Mouse (Mus musculus) forebrain, postnatal 0 days (tissue): ENCODE results near the gene Spata45. TPM values are rescaled to one million over a fixed set of nuclear protein-coding genes. Genes with fewer than 3 reads are reported as not detected.

Experiments used
- ATAC-seq: fragments of 200-750 bp; cut with Nextera tagmentation; 2 replicates; pipeline ENCODE4 v1.8.0; 2017; ENCODE audit warnings: mild to moderate bottlenecking, moderate library complexity
- DNase-seq: peaks from one replicate; pipeline ENCODE4 v3.0.0-alpha.2; 2015
- H3K27ac ChIP-seq: fragments of 300-500 bp; sonication (generic); 2 replicates; pipeline ENCODE4 v1.5.1; 2014; ENCODE audit warnings: low read depth, mild to moderate bottlenecking, antibody characterized with exemption, low read length, moderate library complexity, mixed read lengths
- H3K27me3 ChIP-seq: fragments of 300-500 bp; sonication (generic); 2 replicates; pipeline ENCODE4 v1.6.1; 2014; ENCODE audit warnings: mild to moderate bottlenecking, low read length, mixed read lengths; ENCODE audit not compliant: insufficient read depth
- H3K36me3 ChIP-seq: fragments of 300-500 bp; sonication (generic); 2 replicates; pipeline ENCODE4 v1.6.1; 2014; ENCODE audit warnings: mild to moderate bottlenecking, moderate library complexity; ENCODE audit not compliant: insufficient read depth
- H3K4me1 ChIP-seq: fragments of 300-500 bp; sonication (generic); 2 replicates; pipeline ENCODE4 v1.6.1; 2014; ENCODE audit warnings: antibody characterized with exemption; ENCODE audit not compliant: insufficient read depth
- H3K4me2 ChIP-seq: fragments of 300-500 bp; sonication (generic); 2 replicates; pipeline ENCODE4 v1.6.1; 2014; ENCODE audit warnings: low read depth, mild to moderate bottlenecking, moderate library complexity
- H3K4me3 ChIP-seq: fragments of 300-500 bp; sonication (generic); 2 replicates; pipeline ENCODE4 v1.5.1; 2014; ENCODE audit warnings: low read depth, low read length, mixed read lengths
- H3K9ac ChIP-seq: fragments of 300-500 bp; sonication (generic); 2 replicates; pipeline ENCODE4 v1.6.1; 2014; ENCODE audit warnings: mild to moderate bottlenecking
- H3K9me3 ChIP-seq: fragments of 300-500 bp; sonication (generic); 2 replicates; pipeline ENCODE4 v1.6.1; 2016; ENCODE audit warnings: low read length
- CTCF ChIP-seq: sonication (generic); IDR thresholded peaks from 2 replicates; pipeline ENCODE4 v1.5.1; 2016; ENCODE audit warnings: antibody characterized with exemption, control low read depth, low read depth
- WGBS: fragments of 180-500 bp; shearing (Covaris S2); extraction: QIAGEN DNeasy Blood & Tissue Kit; methylation state at CpG from one replicate; pipeline ENCODE4 v1.1.7; 2014; 5-methylcytosine and 5-hydroxymethylcytosine counted together
- polyA plus RNA-seq: library from polyadenylated mRNA; unstranded; fragments of >200 nt; fragmentation: Nextera tagmentation; extraction: Ambion mirVana; gene quantifications from 2 replicates; pipeline ENCODE4 v1.2.1, GENCODE M21; 2015
- total RNA-seq: library from RNA; depleted of rRNA; stranded (reverse); fragments of >200 nt; gene quantifications from 2 replicates; pipeline ENCODE4 v1.2.3, GENCODE M21; 2014

Gene Spata45
- total and polyA plus RNA-seq, 2 experiments from 2014 or later: not detected

GRCm38 (mm10) chr1:191041352-191041751 is 4.9 kb downstream of the Spata45 start:
- Histone ChIP-seq H3K4me1 (no peaks in the 10 kb centered on the region), H3K27me3 (no peaks in the 10 kb centered on the region), H3K36me3 (no peaks in the 10 kb centered on the region), H3K4me2 (no peak overlapping the region), H3K27ac (no peak overlapping the region), H3K4me3 (no peak overlapping the region), H3K9me3 (no peaks in the 10 kb centered on the region), H3K9ac (no peak overlapping the region)
- no peak for ATAC-seq
- no peak for DNase-seq
- TF ChIP-seq CTCF: no peak

GRCm38 (mm10) chr1:191042106-191042505 is 5.7 kb downstream of the Spata45 start:
- 83% methylated on average over 5 of the region's 5 CpGs for WGBS

GRCm38 (mm10) chr1:191042688-191043087 is 6.2 kb downstream of the Spata45 start:
- Histone ChIP-seq H3K36me3 (no peaks in the 10 kb centered on the region), H3K9ac (no peak overlapping the region), H3K27me3 (no peaks in the 10 kb centered on the region), H3K9me3 (no peaks in the 10 kb centered on the region), H3K4me2 (no peak overlapping the region), H3K27ac (no peak overlapping the region), H3K4me3 (no peak overlapping the region), H3K4me1 (no peaks in the 10 kb centered on the region)
- ATAC-seq (no peak), DNase-seq (no peak)
- 92% methylated on average over 3 of the region's 3 CpGs for WGBS
- TF ChIP-seq CTCF: no peak

More at GRCm38 (mm10) chr1:191042106-191042505, 5.7 kb downstream of the Spata45 start:
- Histone ChIP-seq H3K9me3 (no peaks in the 10 kb centered on the region), H3K9ac (no peak overlapping the region), H3K36me3 (no peaks in the 10 kb centered on the region), H3K4me1 (no peaks in the 10 kb centered on the region), H3K27me3 (no peaks in the 10 kb centered on the region), H3K4me2 (no peak overlapping the region), H3K27ac (no peak overlapping the region), H3K4me3 (no peak overlapping the region)
- ATAC-seq (no peak), DNase-seq (no peak)
- TF ChIP-seq CTCF: no peak

- no peak overlapping the region for H3K27ac ChIP-seq
- ATAC-seq (no peak), DNase-seq (no peak)
- H3K4me2 ChIP-seq: no peak overlapping the region
- no peak for TF ChIP-seq CTCF
- H3K4me1 ChIP-seq: no peaks in the 10 kb centered on the region
- WGBS: 94% methylated on average over 2 of the region's 2 CpGs
- H3K27me3 ChIP-seq: no peaks in the 10 kb centered on the region
- no peaks in the 10 kb centered on the region for H3K9me3 ChIP-seq
- no peaks in the 10 kb centered on the region for H3K36me3 ChIP-seq
- no peak overlapping the region for H3K9ac ChIP-seq
- no peak overlapping the region for H3K4me3 ChIP-seq
Measured at GRCm38 (mm10) chr1:191045264-191045663, 8.8 kb downstream of the Spata45 start.

DNA sequence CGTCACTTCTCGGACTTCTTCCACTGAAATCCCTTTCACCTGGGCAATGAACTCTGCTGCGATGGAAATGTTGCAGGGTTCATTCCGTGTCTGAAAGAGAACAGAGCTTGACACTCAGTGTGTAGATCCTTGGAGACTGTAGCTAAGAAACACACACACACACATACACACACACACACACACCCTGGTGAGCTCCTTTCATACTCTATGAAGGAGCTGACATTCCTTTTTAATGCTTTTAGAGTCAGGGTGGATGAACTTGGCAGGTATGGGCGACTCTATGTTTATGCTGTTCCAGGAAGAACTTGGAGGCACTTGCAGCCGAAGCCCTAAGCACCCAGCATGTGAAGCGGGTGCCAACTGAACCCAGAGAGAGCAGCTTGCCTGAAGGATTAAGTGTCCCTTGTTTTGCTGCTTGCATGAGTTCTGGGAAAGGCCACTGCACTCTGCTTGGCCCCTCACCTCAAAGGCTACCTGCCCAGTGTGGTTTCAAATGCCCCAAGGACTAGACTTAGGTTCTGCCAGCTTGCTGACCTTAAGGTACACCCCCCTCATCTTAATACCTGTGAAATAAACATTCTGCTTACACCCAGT is 9.9 kb downstream of the Spata45 start:
- Histone ChIP-seq H3K27ac (no peak overlapping the region), H3K4me1 (no peaks in the 10 kb centered on the region), H3K27me3 (no peaks in the 10 kb centered on the region), H3K9me3 (no peaks in the 10 kb centered on the region), H3K4me2 (no peak overlapping the region), H3K9ac (no peak overlapping the region), H3K4me3 (no peak overlapping the region), H3K36me3 (no peaks in the 10 kb centered on the region)
- no peak for TF ChIP-seq CTCF
- ATAC-seq: no peak
- 57% methylated on average over 7 of the region's 7 CpGs for WGBS
- DNase-seq: no peak

DNA sequence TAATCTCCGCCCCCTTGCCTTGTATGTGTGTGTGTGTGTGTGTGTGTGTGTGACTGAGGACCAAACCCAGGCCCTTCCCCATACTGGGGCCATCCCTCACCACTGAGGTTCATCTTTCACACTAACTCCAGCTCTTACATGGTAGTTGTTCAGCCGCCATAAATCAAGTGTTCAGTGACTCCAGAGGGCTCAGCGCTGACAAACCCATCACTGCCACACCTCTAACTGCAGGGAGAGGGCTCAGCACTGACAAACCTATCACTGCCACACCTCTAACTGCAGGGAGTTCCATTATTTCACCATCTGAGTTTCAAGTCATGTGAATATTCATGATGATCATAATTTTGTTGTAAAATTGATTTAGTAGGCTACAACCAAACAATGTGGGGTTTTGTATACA is 17.1 kb downstream of the Spata45 start:
- H3K4me3 ChIP-seq: no peak overlapping the region
- no peak overlapping the region for H3K4me2 ChIP-seq
- H3K4me1 ChIP-seq: no peaks in the 10 kb centered on the region
- ATAC-seq (no peak), DNase-seq (no peak)
- no peaks in the 10 kb centered on the region for H3K36me3 ChIP-seq
- H3K9ac ChIP-seq: no peak overlapping the region
- no peak overlapping the region for H3K27ac ChIP-seq
- no peak for TF ChIP-seq CTCF
- H3K27me3 ChIP-seq: no peaks in the 10 kb centered on the region
- H3K9me3 ChIP-seq: no peaks in the 10 kb centered on the region
- 91% methylated on average over 3 of the region's 3 CpGs for WGBS

- no peak overlapping the region for H3K9ac ChIP-seq
- H3K4me2 ChIP-seq: no peak overlapping the region
- TF ChIP-seq CTCF: no peak
- no peak overlapping the region for H3K4me3 ChIP-seq
- WGBS: 70% methylated on average over 8 of the region's 8 CpGs
- H3K36me3 ChIP-seq: no peaks in the 10 kb centered on the region
- ATAC-seq (no peak), DNase-seq (no peak)
- H3K27me3 ChIP-seq: no peaks in the 10 kb centered on the region
- no peaks in the 10 kb centered on the region for H3K9me3 ChIP-seq
- H3K4me1 ChIP-seq: no peaks in the 10 kb centered on the region
- no peak overlapping the region for H3K27ac ChIP-seq
Measured at GRCm38 (mm10) chr1:191054870-191055532, 18.6 kb downstream of the Spata45 start.
